Mouse (Mus musculus) skeletal muscle tissue, adult 2 months (tissue): ENCODE data around the gene Lmf2.

Experiments
- DNase-seq: peaks from one replicate; pipeline ENCODE4 v3.0.0-alpha.2; 2012; ENCODE audit warnings: low read depth, low spot score

The Lmf2 gene

GRCm38 (mm10) chr15:89355241-89356187 lies at the start of gene Lmf2, which contains the start of gene Ncaph2:
Lmf2 (minus strand) TSS chr15:89355659.
Ncaph2 (plus strand) TSS chr15:89355719.
- peak; percentile 93 for DNase-seq

GRCm38 (mm10) chr15:89404831-89405623 lies 49.6 kb upstream of the Lmf2 start:
- no peak for DNase-seq

- no peak for DNase-seq
These were observed 47.0 kb upstream of the Lmf2 start for GRCm38 (mm10) chr15:89402471-89402870.

GRCm38 (mm10) chr15:89399716-89400115 lies 44.3 kb upstream of the Lmf2 start:
- DNase-seq = no peak

- DNase-seq = no peak
These were observed 42.7 kb upstream of the Lmf2 start for GRCm38 (mm10) chr15:89398146-89398545.

GRCm38 (mm10) chr15:89396883-89397282 lies 41.4 kb upstream of the Lmf2 start:
- DNase-seq = no peak

GRCm38 (mm10) chr15:89390081-89390480 lies 34.6 kb upstream of the Lmf2 start:
- DNase-seq = no peak

GRCm38 (mm10) chr15:89387127-89387526 lies 31.7 kb upstream of the Lmf2 start:
- no peak for DNase-seq

- no peak for DNase-seq
These were observed 29.2 kb upstream of the Lmf2 start, which contains the start of gene Klhdc7b for GRCm38 (mm10) chr15:89384617-89385016. Klhdc7b (plus strand) TSS chr15:89384917.

GRCm38 (mm10) chr15:89379429-89379828 lies 24.0 kb upstream of the Lmf2 start:
- no peak for DNase-seq

- DNase-seq = no peak
These were observed 23.5 kb upstream of the Lmf2 start, which contains the start of gene Odf3b for GRCm38 (mm10) chr15:89378831-89379401. Odf3b (minus strand) TSS chr15:89379282.

- DNase-seq = no peak
These were observed 22.7 kb upstream of the Lmf2 start for GRCm38 (mm10) chr15:89377938-89378828.

GRCm38 (mm10) chr15:89377362-89377761 lies 21.9 kb upstream of the Lmf2 start:
- DNase-seq = no peak

- DNase-seq = no peak
These were observed 21.5 kb upstream of the Lmf2 start, which contains the start of gene Tymp for GRCm38 (mm10) chr15:89376957-89377356. Tymp (minus strand) TSS chr15:89377039.

- no peak for DNase-seq
These were observed 20.6 kb upstream of the Lmf2 start for GRCm38 (mm10) chr15:89376040-89376439.

GRCm38 (mm10) chr15:89374801-89375534 lies 19.5 kb upstream of the Lmf2 start:
- no peak for DNase-seq

- DNase-seq = no peak
These were observed 18.9 kb upstream of the Lmf2 start for GRCm38 (mm10) chr15:89374340-89374739.

GRCm38 (mm10) chr15:89373762-89374248 lies 18.3 kb upstream of the Lmf2 start, which contains the start of gene Sco2:
Sco2 (minus strand) TSS chr15:89373846.
- peak; percentile 80 for DNase-seq

GRCm38 (mm10) chr15:89373027-89373761 lies 17.7 kb upstream of the Lmf2 start:
- peak; percentile 75 for DNase-seq
